Mouse (Mus musculus) embryo, embryonic 10.5 days (tissue): ENCODE data around the gene Rnh1.

Experiments
- DNase-seq: peaks from one replicate; pipeline ENCODE4 v3.0.0-alpha.2; 2015; ENCODE audit warnings: low spot score

Gene Rnh1

GRCm38 (mm10) chr7:141172116-141173006 lies at the start of gene Rnh1:
TSS of gene Rnh1 (minus strand) at chr7:141172857.
- DNase-seq: peak; percentile 96

GRCm38 (mm10) chr7:141222126-141222467 lies 49.4 kb upstream of the Rnh1 start:
- DNase-seq: no peak

GRCm38 (mm10) chr7:141221249-141222125 lies 48.8 kb upstream of the Rnh1 start:
- peak; percentile 99 for DNase-seq

GRCm38 (mm10) chr7:141220377-141220776 lies 47.7 kb upstream of the Rnh1 start:
- no peak for DNase-seq

- DNase-seq: no peak
Observed at GRCm38 (mm10) chr7:141219558-141220099, 47.0 kb upstream of the Rnh1 start.

- DNase-seq: no peak
Observed at GRCm38 (mm10) chr7:141218557-141219133, 46.0 kb upstream of the Rnh1 start.

GRCm38 (mm10) chr7:141218141-141218540 lies 45.5 kb upstream of the Rnh1 start:
- DNase-seq: no peak

- DNase-seq: no peak
Observed at GRCm38 (mm10) chr7:141217343-141218013, 44.8 kb upstream of the Rnh1 start.

GRCm38 (mm10) chr7:141216894-141217293 lies 44.2 kb upstream of the Rnh1 start:
- no peak for DNase-seq

GRCm38 (mm10) chr7:141215880-141216733 lies 43.5 kb upstream of the Rnh1 start:
- peak; percentile 70 for DNase-seq

GRCm38 (mm10) chr7:141215101-141215879 lies 42.6 kb upstream of the Rnh1 start, which contains the start of gene Rassf7:
TSS of gene Rassf7 (plus strand) at chr7:141215860.
- peak; percentile 99 for DNase-seq

GRCm38 (mm10) chr7:141214310-141214709 lies 41.7 kb upstream of the Rnh1 start:
- no peak for DNase-seq

GRCm38 (mm10) chr7:141213605-141214235 lies 41.1 kb upstream of the Rnh1 start, which contains the start of gene Lmntd2:
TSS of gene Lmntd2 (minus strand) at chr7:141214080.
- no peak for DNase-seq

- no peak for DNase-seq
Observed at GRCm38 (mm10) chr7:141213133-141213532, 40.5 kb upstream of the Rnh1 start.

GRCm38 (mm10) chr7:141210606-141211131 lies 38.0 kb upstream of the Rnh1 start:
- no peak for DNase-seq

- DNase-seq: no peak
Observed at GRCm38 (mm10) chr7:141210137-141210536, 37.5 kb upstream of the Rnh1 start.

- no peak for DNase-seq
Observed at GRCm38 (mm10) chr7:141209526-141209925, 36.9 kb upstream of the Rnh1 start.

GRCm38 (mm10) chr7:141206182-141206937 lies 33.7 kb upstream of the Rnh1 start:
- no peak for DNase-seq
